Mouse (Mus musculus): ENCODE data around the gene Gm20696. TPM values are rescaled to one million over a fixed set of nuclear protein-coding genes. Genes with fewer than 3 reads are reported as not detected.

Gm20696 gene
- polyA plus RNA-seq, 1 experiment = 1.5 TPM

DNA sequence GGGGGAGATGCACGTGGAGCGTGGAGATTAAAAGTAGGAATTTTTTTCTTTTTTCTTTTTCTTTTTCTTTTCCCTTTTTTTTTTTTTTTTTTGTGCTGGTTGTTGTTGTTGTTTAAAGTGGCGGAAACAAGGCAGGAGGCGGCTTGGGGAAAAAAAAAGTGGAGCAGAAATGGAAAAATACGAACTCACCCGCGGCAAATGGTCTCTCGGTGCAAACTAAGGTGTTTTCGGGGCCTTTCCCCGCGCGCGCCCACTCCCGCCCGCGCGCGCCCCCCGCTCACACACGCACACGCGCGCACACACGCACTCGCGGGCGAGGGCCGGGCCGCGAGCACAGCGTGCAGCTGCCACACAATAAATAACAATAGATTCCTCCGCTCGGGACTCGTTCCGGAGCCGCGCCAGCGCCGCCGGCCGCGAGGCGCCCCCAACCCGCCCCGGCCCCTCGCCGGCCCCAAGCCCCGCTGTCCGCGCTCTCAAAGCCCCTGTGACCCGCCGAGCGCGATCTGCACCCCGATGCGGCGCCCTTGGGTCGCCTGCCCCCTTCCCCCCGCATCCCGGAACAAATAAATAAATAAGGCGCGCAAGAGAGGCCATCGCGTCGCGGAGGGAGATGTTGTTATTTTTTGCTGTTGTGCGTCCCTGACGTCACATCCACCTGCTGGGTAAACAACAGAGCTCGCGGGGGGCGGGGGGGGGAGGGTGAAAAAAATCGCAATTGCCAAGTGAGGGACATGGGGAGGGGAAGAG, 144.1 kb downstream of the Gm20696 start, which contains the start of gene Foxp1:
Foxp1 (minus strand) TSS at position 363 of the 750 bp plus-strand sequence.
- DNase-seq (ENCODE audit: extremely low spot score in 1 of 2, low spot score in 1 of 2) = peak; percentile 28 to 74

DNA sequence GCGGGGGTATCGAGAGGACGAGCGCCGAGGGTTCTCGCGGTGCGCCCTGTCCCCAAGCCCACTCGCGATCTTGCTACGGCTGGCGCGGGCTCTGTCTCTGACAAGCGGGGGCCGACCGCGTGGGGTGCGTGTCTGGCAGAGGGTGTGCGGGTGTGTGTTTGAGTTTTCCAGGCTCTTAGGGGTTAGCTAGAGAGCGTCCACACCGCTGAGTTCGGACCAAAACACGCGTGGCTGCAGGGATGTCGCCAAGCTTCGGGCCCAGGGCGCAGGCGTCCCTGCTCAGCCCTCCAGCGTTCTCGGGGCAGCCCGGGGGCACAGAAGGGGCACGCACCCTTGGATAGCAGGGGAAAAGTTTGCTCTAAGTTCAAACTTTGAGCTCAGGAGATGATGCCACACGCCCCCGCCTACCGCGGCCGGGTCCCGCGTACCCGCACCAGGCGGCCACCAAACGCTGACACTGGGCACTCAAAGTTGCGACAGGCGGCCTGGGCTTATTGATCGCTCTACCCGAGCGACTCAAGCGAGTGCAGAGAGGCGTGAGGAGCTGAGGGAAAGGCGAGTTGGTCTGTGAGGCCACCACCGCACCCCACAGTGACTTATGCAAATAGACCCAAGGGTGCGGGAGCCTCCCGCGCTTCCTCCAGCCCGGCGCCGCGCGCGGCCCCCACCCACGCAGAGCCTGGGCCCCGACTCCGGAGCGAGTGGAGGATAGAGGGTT, 144.8 kb downstream of the Gm20696 start:
- peak in 1 of 2 experiments; percentile 57 for DNase-seq (ENCODE audit: extremely low spot score in 1 of 2, low spot score in 1 of 2)

DNA sequence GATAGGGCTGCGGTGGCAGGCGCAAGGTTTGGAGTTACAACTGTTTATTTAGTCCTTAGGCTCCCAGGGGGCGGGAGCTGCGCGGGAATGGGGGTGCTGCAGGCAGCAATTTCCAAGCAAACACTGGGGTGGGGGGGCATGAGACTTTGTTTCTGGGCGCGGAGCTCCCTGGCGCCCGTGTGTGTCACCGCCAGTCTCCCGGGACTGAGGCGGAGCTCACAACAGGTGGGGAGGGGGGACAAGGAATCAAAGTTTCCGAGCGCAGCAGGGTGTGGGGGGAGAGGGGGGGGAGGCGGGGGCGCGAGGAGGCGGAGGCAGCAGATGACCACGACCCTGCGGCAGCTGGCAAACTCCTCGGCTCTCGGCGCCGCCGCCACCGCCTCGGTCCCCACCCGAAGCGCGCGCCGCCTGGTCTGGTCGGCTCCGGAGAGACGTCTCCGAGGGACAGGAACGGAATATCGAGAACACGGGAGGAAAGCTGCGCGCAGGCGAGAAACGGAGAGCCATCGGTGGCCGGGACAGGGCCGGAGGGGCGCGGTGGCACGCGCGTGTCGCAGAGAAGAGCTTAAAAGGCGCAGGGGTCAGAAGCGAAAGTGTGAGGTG, 145.5 kb downstream of the Gm20696 start:
- DNase-seq (ENCODE audit: extremely low spot score in 1 of 2, low spot score in 1 of 2) = peak in 1 of 2 experiments; percentile 58

DNA sequence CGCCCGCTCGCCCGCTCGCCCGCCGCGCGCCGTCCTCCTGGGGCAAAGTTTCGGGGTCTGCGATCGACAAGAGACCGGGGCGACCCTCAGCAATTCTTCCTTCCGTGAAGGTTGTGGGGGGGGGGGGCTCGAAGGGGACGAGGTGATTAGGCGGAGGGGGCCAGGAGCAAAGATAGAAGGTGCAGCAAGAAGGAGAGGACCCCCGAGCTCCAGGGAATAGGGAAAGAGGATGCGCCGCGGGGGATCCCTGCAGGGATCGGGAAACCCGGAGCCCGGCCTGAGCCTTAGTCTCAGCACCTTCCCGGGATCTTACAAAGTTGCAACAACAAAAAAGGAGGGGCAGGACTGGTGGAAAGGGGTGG, 145.9 kb downstream of the Gm20696 start:
- no peak for DNase-seq (ENCODE audit: extremely low spot score in 1 of 2, low spot score in 1 of 2)

DNA sequence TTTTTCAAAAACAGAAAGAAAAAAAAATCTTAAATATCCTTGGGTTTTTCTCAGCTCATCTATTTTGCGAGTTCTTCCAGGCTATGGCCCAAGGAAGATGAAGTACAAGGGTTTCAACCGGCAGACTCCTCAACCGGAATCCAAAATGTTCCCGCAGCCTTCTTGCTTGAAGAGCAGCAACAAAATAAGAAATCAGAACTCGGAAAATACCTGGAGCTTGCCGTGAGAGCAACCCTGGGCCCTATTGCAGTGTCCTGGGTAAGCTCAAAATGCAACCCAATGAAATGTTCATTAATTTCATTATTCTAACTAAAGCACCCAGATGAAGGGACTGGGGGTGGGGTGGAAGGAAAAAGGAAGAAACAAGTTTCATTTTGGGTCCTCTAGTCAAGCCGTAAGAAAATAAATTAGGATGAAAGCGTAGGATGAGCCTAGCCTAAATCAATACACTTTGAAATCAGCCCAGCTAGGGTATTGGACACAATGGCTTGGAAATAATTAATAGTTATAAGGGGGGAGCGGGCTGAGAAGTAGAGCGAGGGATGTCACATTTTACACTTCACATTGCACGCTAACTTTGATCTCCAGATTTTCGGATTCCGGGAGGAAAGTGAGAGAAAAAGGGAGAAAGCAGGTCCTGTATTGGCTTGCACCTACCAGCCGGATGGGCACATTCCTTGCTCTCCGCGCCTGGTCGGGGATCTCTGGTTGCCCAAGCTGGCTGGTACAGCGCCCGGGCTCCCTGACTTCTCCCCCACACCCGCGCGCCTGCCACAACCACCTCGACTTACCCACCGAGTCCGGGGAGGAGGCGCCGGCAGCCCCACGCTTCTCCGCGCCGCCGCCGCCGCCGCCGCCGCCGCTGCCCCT, 146.6 kb downstream of the Gm20696 start:
- DNase-seq (ENCODE audit: extremely low spot score in 1 of 2, low spot score in 1 of 2) = peak in 1 of 2 experiments; percentile 43

DNA sequence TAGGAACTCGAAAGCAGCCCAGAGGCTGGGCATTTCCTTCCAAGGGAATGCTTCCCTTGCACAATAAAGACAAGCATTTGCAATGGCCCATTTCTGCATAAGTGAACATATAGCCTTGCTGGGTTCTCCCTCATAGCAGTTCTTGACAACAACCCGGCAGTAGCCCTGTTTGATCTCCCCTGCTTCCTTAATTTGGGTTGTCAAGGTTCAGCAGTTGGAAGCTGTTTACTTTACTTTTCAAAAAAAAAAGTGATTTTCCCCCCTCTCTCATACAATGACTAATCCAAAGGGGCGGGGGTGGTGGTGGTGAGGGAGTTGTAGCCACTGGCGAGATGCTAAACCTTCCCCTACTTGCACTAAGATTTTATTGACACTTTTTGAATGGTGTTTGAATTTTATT, 147.5 kb downstream of the Gm20696 start:
- no peak for DNase-seq (ENCODE audit: extremely low spot score in 1 of 2, low spot score in 1 of 2)

DNA sequence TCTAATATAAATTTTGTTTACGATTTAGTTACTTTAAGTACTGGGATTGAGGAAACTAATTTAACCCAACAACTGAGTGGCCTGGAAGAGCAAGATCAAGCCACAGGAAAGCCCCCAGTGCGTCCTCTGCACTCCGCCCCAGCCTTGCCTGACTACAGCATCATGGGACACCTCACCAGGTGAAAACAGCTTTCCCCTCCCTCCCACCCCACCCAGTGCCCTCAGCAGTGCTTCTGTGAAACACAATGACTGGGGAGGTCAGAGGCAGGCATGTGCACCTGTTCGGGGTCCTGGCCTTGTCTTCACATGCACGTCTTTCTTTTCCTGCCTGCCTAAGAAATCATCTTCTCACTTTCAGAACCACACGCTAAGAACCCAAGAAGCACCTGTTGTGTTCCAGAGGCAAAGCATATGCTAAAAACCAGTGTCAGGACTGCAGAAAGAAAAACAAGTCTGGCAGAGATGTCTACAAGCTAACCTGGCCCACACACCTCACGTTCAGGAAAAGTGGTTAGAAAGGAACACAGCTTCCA, 150.9 kb downstream of the Gm20696 start:
- DNase-seq (ENCODE audit: extremely low spot score in 1 of 2, low spot score in 1 of 2) = no peak

DNA sequence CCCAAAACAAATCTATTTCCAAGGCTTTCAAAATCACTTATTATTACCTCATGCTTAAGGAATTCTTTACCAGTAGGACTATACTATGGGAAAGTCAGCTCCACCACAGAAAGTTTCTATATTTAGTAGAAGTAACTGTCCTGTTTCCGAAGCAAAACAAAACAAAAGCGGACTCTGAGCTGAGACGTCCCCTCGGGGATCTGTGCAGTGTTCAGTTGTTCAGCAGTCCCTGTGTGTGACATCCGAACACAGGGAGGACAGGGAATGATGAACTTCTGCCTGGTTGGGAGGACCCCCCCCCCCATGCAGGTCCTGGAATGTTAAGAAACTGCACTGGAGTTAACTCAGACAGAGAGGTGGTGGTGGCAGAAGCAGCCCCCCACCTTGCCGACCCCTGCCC, 154.7 kb downstream of the Gm20696 start:
- DNase-seq (ENCODE audit: extremely low spot score in 1 of 2, low spot score in 1 of 2) = no peak

DNA sequence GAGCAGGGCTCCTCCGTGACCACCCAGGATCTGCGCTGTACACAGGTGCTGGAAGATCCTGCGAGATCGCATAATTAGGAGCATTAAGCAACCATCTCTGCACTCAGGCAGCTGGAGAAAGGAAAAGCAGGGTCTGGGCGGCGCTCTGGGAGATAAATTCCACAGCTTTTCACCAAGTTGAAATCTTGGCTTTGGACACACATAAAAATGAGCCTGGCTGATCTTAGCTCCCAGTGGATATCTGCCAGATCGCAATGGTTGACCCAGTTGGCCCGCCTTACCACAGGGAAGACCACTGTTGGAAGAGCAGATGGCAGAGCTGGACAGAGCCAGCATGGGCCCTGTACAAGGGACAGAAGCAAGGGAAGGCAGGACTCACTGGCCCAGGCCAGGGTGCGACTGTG, 157.4 kb downstream of the Gm20696 start:
- DNase-seq (ENCODE audit: extremely low spot score in 1 of 2, low spot score in 1 of 2) = no peak

DNA sequence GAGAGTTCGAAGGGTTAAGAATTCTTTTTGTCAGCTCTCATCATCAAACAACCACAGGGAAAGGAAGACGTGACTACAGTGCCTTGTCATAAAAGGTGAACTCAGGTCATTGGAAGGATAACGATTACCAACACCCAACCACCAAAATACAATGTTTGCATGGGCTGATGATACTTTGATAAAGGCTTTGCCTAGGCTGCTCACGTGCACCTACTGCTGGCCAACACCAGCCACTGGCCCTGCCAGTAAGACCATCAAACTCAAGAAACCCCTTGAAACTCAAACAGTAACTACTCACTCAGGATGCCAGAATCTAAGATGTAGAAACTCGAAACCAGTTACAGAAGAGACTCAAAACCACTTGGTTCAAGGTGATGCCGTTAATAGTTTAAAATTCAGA, 159.8 kb downstream of the Gm20696 start:
- DNase-seq (ENCODE audit: extremely low spot score in 1 of 2, low spot score in 1 of 2) = no peak

DNA sequence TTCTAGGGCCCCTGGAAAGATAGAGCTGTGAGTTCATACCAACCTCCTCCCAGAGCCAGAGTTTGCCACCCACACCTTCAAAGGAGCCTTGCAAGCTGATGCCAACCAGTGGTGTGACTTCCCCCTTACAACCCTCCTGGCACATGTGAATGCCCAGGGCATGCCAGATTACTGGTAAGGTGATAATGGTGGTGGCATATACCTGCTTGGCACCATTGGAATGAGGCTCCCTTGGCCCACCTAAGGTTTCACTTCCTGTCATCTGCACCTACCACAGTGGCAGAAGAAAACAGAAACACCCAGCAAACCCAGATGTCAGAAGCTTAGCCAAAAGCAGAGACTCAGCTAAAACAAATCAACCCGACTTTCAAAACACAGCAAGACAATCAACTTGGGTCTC, 162.9 kb downstream of the Gm20696 start:
- no peak for DNase-seq (ENCODE audit: extremely low spot score in 1 of 2, low spot score in 1 of 2)

DNA sequence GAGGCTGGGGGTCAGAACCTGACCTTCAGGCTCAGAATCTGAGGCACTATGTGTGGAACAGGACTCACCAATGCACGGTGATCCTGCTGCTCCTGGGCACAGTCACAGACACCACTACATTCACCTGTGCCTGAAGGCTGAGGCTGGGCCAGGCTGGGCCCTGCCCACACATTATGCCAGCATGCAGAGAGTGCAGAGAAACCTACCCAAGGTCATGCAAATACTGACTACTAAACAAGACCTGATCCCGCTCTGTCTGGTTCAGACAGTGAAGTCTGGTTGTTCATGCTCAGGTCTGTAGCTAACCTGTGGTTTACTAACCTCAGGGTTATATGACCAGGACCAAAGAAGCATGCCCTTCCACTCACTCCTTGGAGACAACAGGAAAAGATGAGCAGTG, 163.9 kb downstream of the Gm20696 start:
- no peak for DNase-seq (ENCODE audit: extremely low spot score in 1 of 2, low spot score in 1 of 2)

DNA sequence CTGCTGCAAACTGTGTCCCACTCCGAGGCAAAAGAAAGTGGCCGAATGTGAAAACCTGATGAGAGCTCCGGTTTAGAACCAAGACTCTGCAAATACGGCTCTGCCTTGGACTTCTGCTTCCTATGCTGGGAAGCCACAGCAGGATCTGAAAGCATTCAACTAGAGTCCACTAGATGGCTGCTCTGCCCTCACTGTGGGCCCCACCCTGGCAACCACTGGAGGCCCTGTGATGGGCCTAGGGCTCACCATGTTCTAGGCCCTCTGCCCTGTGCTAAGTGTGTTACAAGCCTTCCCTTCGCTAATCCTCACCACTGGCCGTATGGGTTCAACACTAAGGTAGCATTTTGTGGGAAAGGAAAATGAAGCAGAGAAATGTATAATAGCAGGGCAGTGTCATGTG, 164.3 kb downstream of the Gm20696 start:
- no peak for DNase-seq (ENCODE audit: extremely low spot score in 1 of 2, low spot score in 1 of 2)

DNA sequence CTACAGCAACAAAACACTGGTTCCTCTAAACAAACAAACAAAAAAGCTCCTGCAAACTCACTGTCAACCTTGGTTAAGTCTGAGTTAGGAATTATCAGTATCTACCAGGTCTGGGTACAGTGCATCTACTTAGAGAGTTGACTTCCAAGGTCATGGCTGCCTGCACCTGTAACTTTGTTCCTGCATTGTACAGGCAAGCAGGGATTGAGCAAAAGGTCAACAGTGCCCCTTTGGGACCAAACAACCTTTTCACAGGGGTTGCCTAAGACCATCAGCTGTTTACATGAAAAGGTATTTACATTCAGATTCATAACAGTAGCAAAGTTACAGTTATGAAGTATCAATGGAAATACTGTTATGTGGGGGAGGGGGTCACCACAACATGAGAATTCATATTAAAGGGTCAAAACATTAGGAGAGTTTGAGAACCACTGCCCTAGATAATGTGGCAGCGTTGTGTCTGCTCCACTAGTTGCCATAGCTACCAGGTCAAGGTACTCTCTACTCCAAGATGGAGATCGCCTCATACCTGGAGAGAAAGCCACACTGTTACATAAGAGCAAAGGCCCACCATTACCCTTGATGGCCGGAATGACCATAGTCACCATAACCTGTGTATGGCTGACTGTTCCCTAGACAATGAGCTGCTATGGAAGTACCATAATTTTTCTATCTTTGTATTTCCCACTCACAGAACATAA, 165.9 kb downstream of the Gm20696 start:
- DNase-seq (ENCODE audit: extremely low spot score in 1 of 2, low spot score in 1 of 2) = no peak

DNA sequence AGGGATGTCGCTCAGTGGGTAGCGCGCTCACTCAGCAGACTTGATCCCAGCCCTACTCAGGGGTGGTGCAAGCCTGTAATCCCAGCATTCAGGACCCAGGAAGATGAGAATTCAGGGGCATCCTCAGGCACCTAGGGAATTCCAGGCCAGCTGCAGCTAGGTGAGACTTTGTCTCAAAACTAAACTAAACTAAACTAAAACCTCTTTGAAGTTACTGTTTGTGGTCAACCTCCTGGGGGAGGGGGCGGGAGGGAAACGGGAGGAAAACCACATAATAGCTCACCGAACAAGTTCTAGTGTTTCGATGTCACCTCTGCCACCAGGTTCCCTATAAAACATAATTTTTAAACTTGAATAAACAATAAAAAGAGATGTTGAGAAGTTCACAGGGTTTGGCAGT, 168.5 kb downstream of the Gm20696 start:
- DNase-seq (ENCODE audit: extremely low spot score in 1 of 2, low spot score in 1 of 2) = no peak

DNA sequence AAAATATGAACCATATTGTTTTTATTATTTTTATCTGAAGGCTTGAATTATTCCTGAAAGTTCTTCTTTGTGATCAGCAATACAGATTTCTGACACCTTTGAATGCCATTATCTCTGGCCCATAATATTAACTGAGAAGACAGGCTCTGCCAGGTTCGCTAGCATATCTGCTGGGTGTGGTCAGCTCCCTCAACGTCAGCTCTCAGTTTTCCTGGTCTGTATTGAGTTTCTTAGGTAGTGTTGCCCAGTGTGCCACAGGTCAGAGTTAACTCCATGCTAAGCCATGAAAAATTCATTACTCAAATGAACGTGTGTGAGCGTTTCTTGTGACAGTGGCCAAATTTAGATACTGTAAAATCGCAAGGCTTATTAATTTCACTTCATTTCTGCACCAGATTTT, 170.5 kb downstream of the Gm20696 start:
- no peak for DNase-seq (ENCODE audit: extremely low spot score in 1 of 2, low spot score in 1 of 2)

DNA sequence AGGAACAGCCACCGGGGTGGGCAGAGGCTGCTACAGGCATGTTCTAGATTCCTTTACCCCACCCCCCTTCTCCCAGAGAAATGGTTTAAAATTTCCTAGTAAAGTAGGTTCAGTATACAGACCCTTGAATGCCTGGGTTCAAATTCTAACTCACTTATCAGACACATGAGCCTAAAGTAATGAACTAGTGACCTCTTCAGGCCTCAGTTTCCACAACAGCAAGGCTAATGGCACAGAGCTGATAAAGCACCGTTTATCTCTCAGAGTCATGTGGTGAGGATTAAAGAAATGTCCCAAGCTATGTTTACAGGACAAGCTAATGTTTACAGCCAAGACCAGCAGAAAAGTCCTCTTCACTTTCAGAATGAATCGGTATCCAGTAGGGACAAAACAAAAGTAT, 173.7 kb downstream of the Gm20696 start:
- DNase-seq (ENCODE audit: extremely low spot score in 1 of 2, low spot score in 1 of 2) = no peak

DNA sequence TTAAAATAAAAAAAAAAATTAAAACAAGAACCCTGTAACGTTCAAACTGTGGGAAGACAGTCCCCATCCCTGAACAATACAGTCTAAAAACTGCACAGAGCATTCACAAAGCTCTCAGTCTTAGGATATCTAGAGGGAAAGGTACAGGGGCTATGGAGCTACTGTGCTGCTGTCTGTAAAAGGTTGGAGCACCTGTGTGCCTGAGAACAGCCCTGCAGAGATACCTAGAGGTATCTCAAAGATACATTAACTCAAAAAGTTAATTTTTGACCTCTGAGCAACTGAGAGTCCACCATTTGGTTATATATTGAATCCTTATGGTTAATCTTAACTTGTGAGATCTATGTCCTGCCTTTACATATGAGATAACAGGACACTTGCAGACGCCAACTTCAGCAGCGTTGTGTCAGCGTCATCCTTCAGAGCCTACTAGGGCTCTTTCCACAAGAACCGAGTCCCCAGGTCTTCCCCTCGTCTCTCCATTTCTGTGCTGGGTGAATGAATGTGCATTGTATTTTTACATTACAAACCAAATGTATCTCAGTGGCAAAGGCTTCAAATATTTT, 174.5 kb downstream of the Gm20696 start:
- no peak for DNase-seq (ENCODE audit: extremely low spot score in 1 of 2, low spot score in 1 of 2)

DNA sequence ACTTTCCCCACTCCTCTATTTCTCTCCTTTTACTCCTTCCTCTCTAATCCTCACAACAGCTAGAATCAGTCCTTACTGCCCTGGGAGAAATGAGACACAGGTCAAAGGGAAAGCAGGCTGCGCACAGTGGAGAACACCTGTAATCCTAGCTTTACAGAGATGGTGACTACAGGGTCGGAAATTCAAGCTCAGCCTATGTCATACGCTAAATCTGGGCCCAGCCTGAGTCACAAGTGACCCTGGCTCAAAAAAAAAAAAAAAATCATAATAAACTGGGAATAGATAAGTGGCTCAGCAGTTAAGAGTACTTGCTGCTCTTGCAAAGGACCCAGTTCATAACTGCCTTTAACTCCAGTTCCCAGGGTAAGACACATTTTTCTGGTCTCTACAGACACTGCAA, 175.5 kb downstream of the Gm20696 start:
- DNase-seq (ENCODE audit: extremely low spot score in 1 of 2, low spot score in 1 of 2) = no peak
